Mouse (Mus musculus): ENCODE data around the gene Mmp15. TPM values are rescaled to one million over a fixed set of nuclear protein-coding genes. Genes with fewer than 3 reads are reported as not detected.

Mmp15 gene
- total RNA-seq, 1 experiment, result 5.4 TPM

DNA sequence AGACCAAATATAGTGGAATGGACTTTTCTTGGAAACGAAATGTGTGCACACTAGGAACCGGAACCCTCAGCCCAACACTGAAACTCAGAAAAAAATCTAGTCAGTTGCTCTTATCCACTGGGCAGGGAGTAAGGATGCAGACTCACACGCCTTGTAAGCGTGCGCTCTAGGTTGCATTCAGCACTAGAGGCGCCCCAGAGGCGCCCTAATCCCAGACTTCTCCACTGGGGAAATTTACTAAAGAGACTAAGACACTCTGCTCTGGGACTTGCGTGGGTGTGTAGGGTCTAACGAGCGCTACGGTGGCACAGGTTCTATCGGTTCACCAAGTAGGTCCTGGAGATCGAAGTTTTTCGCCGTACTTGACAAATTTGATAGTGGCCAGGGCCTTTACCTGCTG is 607 bp upstream of the Mmp15 start:
- Histone ChIP-seq H3K9ac (ENCODE audit: insufficient read depth, low read depth, low read length, poor library complexity, severe bottlenecking) (no peak overlapping the region), H3K27ac (ENCODE audit: insufficient read depth, low read depth, low read length, poor library complexity, severe bottlenecking) (no peak overlapping the region), H3K4me1 (ENCODE audit: control insufficient read depth in 2 of 2, insufficient read depth in 2 of 2, low read length in 2 of 2, poor library complexity in 1 of 2) (no peaks in the 10 kb centered on the region; a peak in 1 of 4 replicates), H3K9me3 (ENCODE audit: control insufficient read depth, insufficient read depth, low read depth, low read length) (no peaks in the 10 kb centered on the region), H3K4me3 (ENCODE audit: insufficient read depth in 1 of 2, low read depth in 1 of 2, low read length in 2 of 2, poor library complexity in 1 of 2, severe bottlenecking in 1 of 2) (peak overlapping the region; percentile 83 to 94), H3K36me3 (ENCODE audit: control insufficient read depth, insufficient read depth, low read length, poor library complexity, severe bottlenecking) (peaks cover 2% of the 10 kb centered on the region; the same call in 1 of the 2 replicates)
- DNase-seq (ENCODE audit: low read depth, low spot score), result no peak
- in situ Hi-C loops (cut with MboI; ENCODE audit: low sequenced_read_pairs in 2 of 2, unreplicated experiment in 2 of 2), result no loop called here
- TF ChIP-seq MAFK (IDR thresholded peaks at IDR 0.05; ENCODE audit: insufficient read depth, low read depth, low read length), result no peak
- TF ChIP-seq CHD2 (IDR thresholded peaks at IDR 0.05; ENCODE audit: low read depth, low read length), result no peak
- TF ChIP-seq HCFC1 (IDR thresholded peaks at IDR 0.05; ENCODE audit: borderline replicate concordance, insufficient read depth, low read length), result no peak
- TF ChIP-seq ZC3H11A (IDR thresholded peaks at IDR 0.05; ENCODE audit: borderline replicate concordance, low read depth, low read length), result no peak
- no peak for TF ChIP-seq ZNF384 (IDR thresholded peaks at IDR 0.05; ENCODE audit: low read depth, low read length)

DNA sequence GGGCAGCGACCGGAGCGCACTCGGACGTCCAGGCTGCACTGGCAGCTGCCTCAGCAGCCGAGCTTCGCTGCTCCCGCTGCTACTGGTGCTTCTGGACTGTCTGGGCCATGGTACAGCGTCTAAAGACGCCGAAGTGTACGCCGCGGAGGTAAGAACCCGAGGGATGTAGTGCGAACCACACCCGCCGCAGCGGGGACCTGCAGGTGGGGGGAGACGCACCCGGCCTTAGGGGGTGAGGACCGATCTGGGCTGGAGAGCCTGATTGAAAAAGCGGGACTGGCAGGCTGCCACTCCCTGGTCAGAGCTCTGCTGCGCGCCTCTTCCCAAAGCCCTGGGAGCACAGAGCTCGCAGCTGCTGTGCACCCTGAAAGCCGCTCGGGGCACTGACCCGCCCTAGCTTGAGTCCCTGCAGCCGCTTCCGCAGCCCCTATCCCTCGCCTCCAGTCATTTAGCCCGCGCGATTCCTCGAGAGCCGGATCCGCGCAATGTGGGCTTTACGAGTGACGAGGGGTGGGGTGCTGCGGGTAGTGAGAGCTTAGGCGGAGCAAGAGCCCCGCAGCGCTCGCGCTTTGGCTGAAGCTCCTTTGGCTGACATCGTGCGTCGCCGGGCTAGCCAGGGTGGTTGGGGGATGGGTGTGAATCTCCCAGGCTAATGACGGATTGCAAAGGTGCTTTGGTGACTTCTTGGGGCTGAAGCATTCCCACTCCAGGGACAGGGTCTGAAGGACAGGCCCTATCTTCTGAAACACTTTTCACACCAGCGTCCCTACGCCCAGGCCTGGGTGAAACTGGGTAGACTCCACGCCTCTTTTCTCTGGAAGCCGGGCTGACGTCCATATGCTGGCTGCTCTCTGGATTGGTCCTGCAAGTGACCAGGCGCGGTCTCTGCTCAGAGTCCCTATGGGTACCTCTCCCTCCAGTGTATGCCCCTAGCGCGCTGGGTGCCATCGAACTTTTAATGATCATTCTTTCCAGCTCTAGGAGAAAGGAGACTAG is 1.1 kb downstream of the Mmp15 start:
- peak overlapping the region; percentile 83 to 94 for H3K4me3 ChIP-seq (ENCODE audit: insufficient read depth in 1 of 2, low read depth in 1 of 2, low read length in 2 of 2, poor library complexity in 1 of 2, severe bottlenecking in 1 of 2)
- peak overlapping the region; percentile 76 for H3K9ac ChIP-seq (ENCODE audit: insufficient read depth, low read depth, low read length, poor library complexity, severe bottlenecking)
- H3K36me3 ChIP-seq (ENCODE audit: control insufficient read depth, insufficient read depth, low read length, poor library complexity, severe bottlenecking), result no peaks in the 10 kb centered on the region
- H3K9me3 ChIP-seq (ENCODE audit: control insufficient read depth, insufficient read depth, low read depth, low read length), result no peaks in the 10 kb centered on the region
- H3K27ac ChIP-seq (ENCODE audit: insufficient read depth, low read depth, low read length, poor library complexity, severe bottlenecking), result no peak overlapping the region
- in situ Hi-C loops (cut with MboI; ENCODE audit: low sequenced_read_pairs in 2 of 2, unreplicated experiment in 2 of 2), result no loop called here
- DNase-seq (ENCODE audit: low read depth, low spot score), result no peak
- no peak for TF ChIP-seq ZC3H11A (IDR thresholded peaks at IDR 0.05; ENCODE audit: borderline replicate concordance, low read depth, low read length)
- TF ChIP-seq HCFC1 (IDR thresholded peaks at IDR 0.05; ENCODE audit: borderline replicate concordance, insufficient read depth, low read length), result no peak
- no peak for TF ChIP-seq MAFK (IDR thresholded peaks at IDR 0.05; ENCODE audit: insufficient read depth, low read depth, low read length)
- TF ChIP-seq CHD2 (IDR thresholded peaks at IDR 0.05; ENCODE audit: low read depth, low read length), result no peak
- TF ChIP-seq ZNF384 (IDR thresholded peaks at IDR 0.05; ENCODE audit: low read depth, low read length), result no peak
- peaks cover 0 to 2% of the 10 kb centered on the region in 2 experiments for H3K4me1 ChIP-seq (ENCODE audit: control insufficient read depth in 2 of 2, insufficient read depth in 2 of 2, low read length in 2 of 2, poor library complexity in 1 of 2)

DNA sequence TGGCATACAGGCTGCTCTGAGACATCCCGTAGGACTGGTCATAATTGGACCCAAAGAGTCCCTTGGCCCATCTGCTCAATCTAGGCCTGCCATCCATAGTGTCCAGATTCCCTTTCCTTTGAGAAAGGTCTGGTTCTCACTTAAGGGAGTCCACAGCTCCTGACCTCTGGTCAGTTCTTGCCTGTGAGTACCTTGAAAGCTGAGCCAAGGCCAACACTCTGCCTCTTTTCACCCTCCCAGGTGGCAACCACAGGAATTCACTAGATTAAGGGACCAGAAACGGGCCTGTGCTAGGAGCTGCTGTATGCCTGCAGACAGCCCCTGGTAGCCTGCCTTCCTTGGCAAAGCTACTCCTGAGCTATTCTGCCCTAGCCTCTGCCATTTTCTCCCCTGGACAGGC is 2.5 kb downstream of the Mmp15 start:
- TF ChIP-seq CHD2 (IDR thresholded peaks at IDR 0.05; ENCODE audit: low read depth, low read length) (no peak), HCFC1 (IDR thresholded peaks at IDR 0.05; ENCODE audit: borderline replicate concordance, insufficient read depth, low read length) (no peak), ZC3H11A (IDR thresholded peaks at IDR 0.05; ENCODE audit: borderline replicate concordance, low read depth, low read length) (no peak), MAFK (IDR thresholded peaks at IDR 0.05; ENCODE audit: insufficient read depth, low read depth, low read length) (no peak), ZNF384 (IDR thresholded peaks at IDR 0.05; ENCODE audit: low read depth, low read length) (no peak)
- H3K9ac ChIP-seq (ENCODE audit: insufficient read depth, low read depth, low read length, poor library complexity, severe bottlenecking), result no peak overlapping the region
- no peaks in the 10 kb centered on the region for H3K36me3 ChIP-seq (ENCODE audit: control insufficient read depth, insufficient read depth, low read length, poor library complexity, severe bottlenecking)
- no peaks in the 10 kb centered on the region for H3K9me3 ChIP-seq (ENCODE audit: control insufficient read depth, insufficient read depth, low read depth, low read length)
- no peak for DNase-seq (ENCODE audit: low read depth, low spot score)
- no peak overlapping the region for H3K4me3 ChIP-seq (ENCODE audit: insufficient read depth in 1 of 2, low read depth in 1 of 2, low read length in 2 of 2, poor library complexity in 1 of 2, severe bottlenecking in 1 of 2)
- no peak overlapping the region for H3K27ac ChIP-seq (ENCODE audit: insufficient read depth, low read depth, low read length, poor library complexity, severe bottlenecking)
- peaks cover 0 to 7% of the 10 kb centered on the region in 2 experiments for H3K4me1 ChIP-seq (ENCODE audit: control insufficient read depth in 2 of 2, insufficient read depth in 2 of 2, low read length in 2 of 2, poor library complexity in 1 of 2)
- in situ Hi-C loops (cut with MboI; ENCODE audit: low sequenced_read_pairs in 2 of 2, unreplicated experiment in 2 of 2), result no loop called here

DNA sequence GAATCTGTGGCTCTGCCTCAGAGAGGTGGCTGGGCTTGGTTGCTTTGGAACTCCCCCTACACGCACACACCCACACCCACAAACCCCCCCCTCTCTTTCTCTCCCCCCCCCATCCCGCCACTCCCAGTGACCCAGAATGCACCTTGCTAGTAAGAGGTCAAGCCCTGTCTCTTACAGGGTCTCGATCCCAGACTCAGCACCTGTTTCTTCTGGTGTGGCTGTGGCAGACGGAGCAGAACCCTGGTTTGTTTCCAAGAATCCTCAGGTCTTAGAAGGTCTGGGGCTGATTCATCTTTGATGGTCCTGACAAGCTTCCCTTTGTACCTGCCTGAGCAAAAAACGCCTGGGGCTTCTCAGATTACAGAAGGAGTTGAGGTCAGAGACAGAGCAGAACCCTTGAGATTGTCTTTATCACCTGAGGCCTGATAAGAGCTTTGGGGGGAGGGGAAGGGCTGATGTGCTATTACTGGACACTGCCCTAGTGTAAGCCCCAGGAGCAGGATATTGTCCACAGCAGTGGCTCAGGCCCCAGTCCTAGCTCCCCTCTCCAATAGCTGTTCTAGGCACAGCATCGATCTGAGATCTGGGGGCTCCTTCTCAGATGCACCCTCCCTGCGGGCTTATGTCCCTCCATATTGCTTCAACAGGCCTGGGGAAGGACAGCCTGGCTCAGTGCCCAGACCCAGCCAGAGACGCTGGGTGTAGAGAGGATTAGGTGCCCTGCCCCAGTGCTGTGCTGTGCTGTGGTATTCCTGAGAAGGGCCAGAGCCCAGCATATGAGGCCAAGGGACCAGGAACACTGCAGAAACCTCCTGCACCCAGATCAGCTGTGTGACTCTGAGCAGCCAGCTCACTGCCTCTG is 6.7 kb downstream of the Mmp15 start:
- no peak overlapping the region for H3K27ac ChIP-seq (ENCODE audit: insufficient read depth, low read depth, low read length, poor library complexity, severe bottlenecking)
- H3K36me3 ChIP-seq (ENCODE audit: control insufficient read depth, insufficient read depth, low read length, poor library complexity, severe bottlenecking), result no peaks in the 10 kb centered on the region
- no peaks in the 10 kb centered on the region for H3K9me3 ChIP-seq (ENCODE audit: control insufficient read depth, insufficient read depth, low read depth, low read length)
- TF ChIP-seq MAFK (IDR thresholded peaks at IDR 0.05; ENCODE audit: insufficient read depth, low read depth, low read length) (no peak), CHD2 (IDR thresholded peaks at IDR 0.05; ENCODE audit: low read depth, low read length) (no peak), ZC3H11A (IDR thresholded peaks at IDR 0.05; ENCODE audit: borderline replicate concordance, low read depth, low read length) (no peak), HCFC1 (IDR thresholded peaks at IDR 0.05; ENCODE audit: borderline replicate concordance, insufficient read depth, low read length) (no peak), ZNF384 (IDR thresholded peaks at IDR 0.05; ENCODE audit: low read depth, low read length) (no peak)
- in situ Hi-C loops (cut with MboI; ENCODE audit: low sequenced_read_pairs in 2 of 2, unreplicated experiment in 2 of 2), result no loop called here
- H3K4me3 ChIP-seq (ENCODE audit: insufficient read depth in 1 of 2, low read depth in 1 of 2, low read length in 2 of 2, poor library complexity in 1 of 2, severe bottlenecking in 1 of 2), result no peak overlapping the region
- H3K4me1 ChIP-seq (ENCODE audit: control insufficient read depth in 2 of 2, insufficient read depth in 2 of 2, low read length in 2 of 2, poor library complexity in 1 of 2), result peaks cover 0 to 7% of the 10 kb centered on the region in 2 experiments; a peak in 3 of 4 replicates
- DNase-seq (ENCODE audit: low read depth, low spot score), result no peak
- H3K9ac ChIP-seq (ENCODE audit: insufficient read depth, low read depth, low read length, poor library complexity, severe bottlenecking), result no peak overlapping the region
